Mouse (Mus musculus) liver, embryonic 14.5 days (tissue): ENCODE measurements at regions not wholly inside any gene's neighbourhood (a gene's known extent, or its start where the extent isn't known, plus 50 kb on each side); places are given as distances from the start of the nearest gene placed in this dataset.

ENCODE experiments used
- CTCF ChIP-seq: IDR thresholded peaks from 2 replicates; pipeline ENCODE4 v1.5.1; 2016; ENCODE audit warnings: antibody characterized with exemption, low read depth, control low read depth
- EP300 ChIP-seq: IDR thresholded peaks from 2 replicates; pipeline ENCODE4 v1.6.1; 2016; ENCODE audit warnings: antibody characterized with exemption, low read depth

- TF ChIP-seq CTCF (no peak), EP300 (no peak)
Measured at GRCm38 (mm10) chr9:71361961-71362360, 123.8 kb downstream of the Polr2m start.
